Mouse (Mus musculus) embryonic facial prominence, embryonic 12.5 days (tissue): ENCODE results near the gene Xpnpep1. TPM values are rescaled to one million over a fixed set of nuclear protein-coding genes. Genes with fewer than 3 reads are reported as not detected.

ENCODE experiments used
- ATAC-seq: fragments of 200-750 bp; cut with Nextera tagmentation; 2 replicates; pipeline ENCODE4 v1.8.0; 2017; ENCODE audit not compliant: insufficient number of reproducible peaks, insufficient read depth, low FRiP score, low TSS enrichment
- H3K27ac ChIP-seq: fragments of 300-500 bp; sonication (generic); 2 replicates; pipeline ENCODE4 v1.5.1; 2016; ENCODE audit warnings: mild to moderate bottlenecking
- H3K27me3 ChIP-seq: fragments of 300-500 bp; sonication (generic); 2 replicates; pipeline ENCODE4 v1.6.1; 2016; ENCODE audit warnings: mild to moderate bottlenecking, moderate library complexity
- H3K36me3 ChIP-seq: fragments of 300-500 bp; sonication (generic); 2 replicates; pipeline ENCODE4 v1.6.1; 2016; ENCODE audit warnings: mild to moderate bottlenecking
- H3K4me1 ChIP-seq: fragments of 300-500 bp; sonication (generic); 2 replicates; pipeline ENCODE4 v1.6.1; 2016
- H3K4me2 ChIP-seq: fragments of 300-500 bp; sonication (generic); replicated peaks from 2 replicates; pipeline ENCODE4 v1.6.1; 2016; ENCODE audit warnings: mild to moderate bottlenecking, moderate library complexity
- H3K4me3 ChIP-seq: fragments of 300-500 bp; sonication (generic); 2 replicates; pipeline ENCODE4 v1.5.1; 2016; ENCODE audit warnings: mild to moderate bottlenecking
- H3K9ac ChIP-seq: fragments of 300-500 bp; sonication (generic); 2 replicates; pipeline ENCODE4 v1.6.1; 2016; ENCODE audit warnings: mild to moderate bottlenecking, moderate library complexity
- H3K9me3 ChIP-seq: fragments of 300-500 bp; sonication (generic); 2 replicates; pipeline ENCODE4 v1.6.1; 2016; ENCODE audit warnings: mild to moderate bottlenecking, moderate library complexity
- WGBS: fragments of 180-500 bp; shearing (Covaris S2); methylation state at CpG from one replicate; pipeline ENCODE4 v1.1.7; 2016; 5-methylcytosine and 5-hydroxymethylcytosine counted together
- polyA plus RNA-seq: library from polyadenylated mRNA; unstranded; fragments of >200 nt; fragmentation: Nextera tagmentation; extraction: Ambion mirVana; gene quantifications from 2 replicates; pipeline ENCODE4 v1.2.1, GENCODE M21; 2016

Xpnpep1 gene
- polyA plus RNA-seq, 1 experiment from 2014 or later = 167 TPM

DNA sequence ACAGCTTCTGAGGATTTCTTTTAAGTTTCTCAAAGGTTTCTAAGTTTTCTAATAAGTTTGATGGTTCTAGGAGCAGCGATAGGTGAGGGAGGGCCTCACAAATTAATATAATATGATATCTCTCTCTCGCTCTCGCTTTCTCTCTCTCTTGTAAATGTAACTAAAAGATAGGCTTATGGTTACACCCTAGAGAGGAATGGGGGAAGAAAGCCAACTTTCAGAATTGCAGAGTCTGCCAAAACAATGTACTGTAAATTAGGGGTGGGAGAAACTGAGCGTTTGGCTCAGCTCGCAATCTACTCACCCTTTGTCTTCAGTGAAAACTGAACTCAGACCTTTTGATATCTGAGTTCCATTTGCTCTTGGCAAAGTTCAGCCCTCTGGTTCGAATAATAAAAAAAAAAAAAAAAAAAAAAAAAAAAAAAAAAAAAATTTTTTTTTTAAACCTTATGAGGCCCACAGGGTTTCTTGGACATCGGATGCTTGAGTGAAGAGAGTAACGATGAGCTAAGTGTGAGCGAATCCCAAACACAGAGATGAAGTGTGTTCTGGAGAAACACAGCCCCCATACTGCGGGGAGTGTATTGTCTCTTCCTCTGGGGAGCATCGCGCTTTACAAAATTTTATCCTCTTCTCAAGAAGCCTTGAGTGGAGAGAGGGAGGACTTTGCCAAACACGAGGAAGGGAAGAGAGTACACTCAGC is 3.6 kb upstream of the Xpnpep1 start:
- H3K36me3 ChIP-seq = no peaks in the 10 kb centered on the region
- no peak overlapping the region for H3K4me3 ChIP-seq
- no peaks in the 10 kb centered on the region for H3K27me3 ChIP-seq
- no peak overlapping the region for H3K4me2 ChIP-seq
- H3K27ac ChIP-seq = no peak overlapping the region
- peaks cover 6% of the 10 kb centered on the region for H3K4me1 ChIP-seq
- no peak overlapping the region for H3K9ac ChIP-seq
- WGBS = 79% methylated on average over 13 of the region's 13 CpGs
- no peaks in the 10 kb centered on the region for H3K9me3 ChIP-seq
- ATAC-seq = no peak

DNA sequence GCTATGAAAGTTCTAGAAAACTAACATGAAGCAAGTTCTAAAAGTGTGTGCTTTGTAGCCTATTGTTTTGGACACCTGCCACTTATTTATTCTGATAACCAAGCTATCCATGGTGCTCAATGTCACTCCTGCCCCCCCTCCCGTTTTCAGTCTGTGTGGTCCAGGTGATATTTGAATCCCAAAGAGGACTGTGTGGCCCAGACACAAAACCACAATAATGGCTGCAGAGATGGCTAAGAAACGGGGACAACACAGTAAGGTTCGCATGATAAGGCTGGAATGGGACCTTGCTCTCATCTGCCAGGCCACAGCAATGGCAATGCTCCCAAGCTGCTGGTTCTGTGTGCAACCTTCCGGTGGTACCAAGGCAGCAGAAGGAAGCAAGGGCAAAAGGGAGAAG is 1.6 kb upstream of the Xpnpep1 start:
- WGBS = 51% methylated on average over 4 of the region's 4 CpGs
- no peak overlapping the region for H3K4me3 ChIP-seq
- H3K4me1 ChIP-seq = peaks cover 17% of the 10 kb centered on the region
- no peak overlapping the region for H3K4me2 ChIP-seq
- no peak overlapping the region for H3K9ac ChIP-seq
- H3K36me3 ChIP-seq = no peaks in the 10 kb centered on the region
- H3K9me3 ChIP-seq = no peaks in the 10 kb centered on the region
- no peaks in the 10 kb centered on the region for H3K27me3 ChIP-seq
- H3K27ac ChIP-seq = no peak overlapping the region
- no peak for ATAC-seq

DNA sequence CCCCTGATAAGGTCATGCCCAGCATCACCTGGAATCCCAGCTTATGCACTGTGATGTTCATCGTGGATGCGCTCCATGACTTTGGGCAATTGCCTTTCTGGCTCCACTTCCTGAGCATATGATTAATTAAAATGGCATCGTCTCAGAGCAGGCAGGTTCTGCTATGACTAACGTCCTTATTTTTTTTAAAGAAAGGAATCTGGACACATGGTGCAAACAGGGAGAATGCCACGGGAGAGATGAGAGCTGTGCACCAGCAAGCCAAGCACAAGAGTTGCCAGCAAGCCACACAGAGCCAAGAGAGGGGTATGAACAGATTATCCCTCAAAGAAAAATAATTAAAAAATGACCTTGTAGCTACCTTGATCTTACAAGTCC is 1.1 kb upstream of the Xpnpep1 start:
- Histone ChIP-seq H3K4me1 (peaks cover 17% of the 10 kb centered on the region), H3K9ac (no peak overlapping the region), H3K27me3 (no peaks in the 10 kb centered on the region), H3K36me3 (no peaks in the 10 kb centered on the region), H3K9me3 (no peaks in the 10 kb centered on the region), H3K27ac (no peak overlapping the region), H3K4me3 (no peak overlapping the region), H3K4me2 (no peak overlapping the region)
- WGBS = 70% methylated on average over 5 of the region's 5 CpGs
- ATAC-seq = no peak

DNA sequence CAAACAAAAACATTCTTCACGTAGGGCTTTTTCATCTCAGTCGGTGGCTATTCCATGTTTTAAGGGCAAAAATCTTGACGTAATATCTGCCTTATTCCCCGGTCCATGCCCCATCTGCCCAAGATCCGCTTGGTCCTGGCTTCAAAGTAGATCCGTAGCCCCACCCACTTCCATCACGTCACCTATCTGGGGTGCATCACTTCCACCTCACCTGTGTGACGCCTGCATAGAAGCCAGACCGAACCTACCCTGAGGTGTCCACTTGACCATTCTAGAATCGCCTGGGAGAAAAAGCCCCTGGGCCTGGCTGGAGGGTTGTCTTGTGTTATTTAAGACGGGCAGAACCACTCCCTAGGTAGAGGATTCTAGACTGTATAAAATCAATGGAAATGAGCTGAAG is 924 bp downstream of the Xpnpep1 start:
- no peaks in the 10 kb centered on the region for H3K9me3 ChIP-seq
- no peaks in the 10 kb centered on the region for H3K36me3 ChIP-seq
- peak overlapping the region; percentile 70 for H3K27ac ChIP-seq
- peak overlapping the region; percentile 88 for H3K4me3 ChIP-seq
- 35% methylated on average over 11 of the region's 11 CpGs for WGBS
- peak; percentile 57; the same call in 1 of the 2 replicates for ATAC-seq
- peaks cover 17% of the 10 kb centered on the region for H3K4me1 ChIP-seq
- H3K4me2 ChIP-seq = peak overlapping the region; percentile 76
- no peaks in the 10 kb centered on the region for H3K27me3 ChIP-seq
- H3K9ac ChIP-seq = 0 out of 2 replicates have a peak overlapping the region, but pooled peaks have one; percentile 19

DNA sequence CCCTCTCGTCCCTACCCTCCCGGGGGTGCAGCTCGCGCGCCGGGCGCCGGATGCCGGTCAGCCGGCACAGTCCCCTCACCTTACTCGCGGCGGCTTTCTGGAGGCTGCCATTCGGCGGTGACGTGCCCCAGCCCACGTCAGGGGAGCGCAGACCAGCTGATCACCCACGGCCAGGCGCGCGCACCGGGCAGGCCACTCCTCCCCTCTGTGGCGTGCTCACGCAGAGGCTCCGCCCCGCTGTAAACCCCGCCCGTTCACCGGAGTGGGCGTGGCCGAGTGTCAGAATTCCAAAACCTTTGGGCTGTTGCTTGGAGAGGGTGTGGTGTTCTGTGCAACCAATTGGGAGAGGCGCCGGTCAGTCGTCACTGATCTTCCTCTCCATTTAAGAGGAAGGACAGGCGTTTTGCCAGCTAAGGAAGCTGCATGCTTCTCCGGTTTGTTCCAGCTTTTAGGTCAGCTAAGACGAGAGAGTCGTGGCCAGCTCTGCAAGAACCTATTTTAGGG is 1.5 kb downstream of the Xpnpep1 start:
- Histone ChIP-seq H3K27me3 (no peaks in the 10 kb centered on the region), H3K9ac (peak overlapping the region; percentile 94), H3K27ac (peak overlapping the region; percentile 82), H3K36me3 (no peaks in the 10 kb centered on the region), H3K9me3 (no peaks in the 10 kb centered on the region), H3K4me3 (peak overlapping the region; percentile 88), H3K4me2 (peak overlapping the region; percentile 76), H3K4me1 (peaks cover 17% of the 10 kb centered on the region)
- WGBS = under 1% methylated on average over 39 of the region's 39 CpGs
- ATAC-seq = peak; percentile 96

DNA sequence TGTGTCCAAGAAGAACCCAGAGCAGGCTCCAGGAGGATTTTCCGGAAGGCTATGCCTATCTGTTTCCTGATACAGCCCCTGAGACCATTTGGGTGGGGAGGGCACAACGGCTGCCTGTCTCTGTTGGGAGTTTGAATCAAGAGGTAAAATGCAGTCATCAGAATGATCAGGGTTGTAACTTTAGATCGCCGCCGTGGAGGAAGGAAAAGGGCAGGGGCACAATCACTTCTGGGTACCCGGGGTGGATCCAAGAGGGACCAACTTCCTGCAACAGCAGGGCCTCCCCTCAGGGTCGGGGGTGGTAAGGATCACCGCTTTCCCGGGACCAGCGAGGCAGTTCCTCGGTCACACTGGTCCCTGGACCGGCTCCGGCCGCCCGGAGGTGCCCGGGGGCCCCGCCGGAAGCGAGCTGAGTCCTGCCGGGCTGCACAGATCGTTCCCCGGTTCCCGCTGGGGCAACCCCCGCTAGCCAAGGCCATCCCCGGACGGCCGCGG is 2.0 kb downstream of the Xpnpep1 start:
- ATAC-seq = no peak; the same call in 1 of the 2 replicates

DNA sequence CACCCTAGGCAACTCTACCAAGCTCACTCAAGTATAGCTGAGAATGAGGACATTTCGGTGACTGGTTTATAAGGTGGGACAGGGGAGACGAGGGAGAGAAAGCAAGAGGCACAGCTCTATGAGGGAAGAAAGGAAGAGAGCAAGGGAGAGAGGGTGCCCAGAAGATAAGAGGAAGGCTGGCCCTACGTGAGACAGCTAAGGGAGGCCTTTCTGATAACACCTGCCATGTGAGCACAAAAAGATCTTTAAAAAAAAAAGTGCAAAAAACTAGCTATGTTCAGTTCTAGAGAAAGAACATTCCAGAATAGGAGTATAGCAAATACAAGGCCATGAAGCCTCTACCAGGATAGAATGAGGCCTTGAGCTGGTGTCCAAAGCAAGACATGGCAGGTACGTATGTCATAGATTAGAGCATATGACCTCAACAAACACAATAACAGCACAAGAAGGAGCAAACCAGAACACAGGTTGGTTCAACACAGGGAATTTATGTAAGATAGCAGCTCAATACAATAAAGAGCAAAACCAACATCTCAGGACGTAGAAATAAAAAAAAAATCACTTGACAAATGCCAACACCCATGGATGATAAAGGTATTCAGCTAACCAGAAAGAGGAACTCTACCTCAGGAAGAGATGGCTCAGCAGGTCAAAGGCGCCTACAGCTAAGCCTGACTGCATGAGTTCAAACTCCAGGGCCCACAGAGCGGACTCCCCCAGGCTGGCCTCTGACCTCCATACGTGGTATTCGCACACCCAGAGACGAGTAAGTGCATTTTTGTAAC is 6.7 kb downstream of the Xpnpep1 start:
- Histone ChIP-seq H3K4me3 (no peak overlapping the region), H3K27ac (no peak overlapping the region), H3K4me2 (no peak overlapping the region), H3K36me3 (peaks cover 11% of the 10 kb centered on the region; the same call in 1 of the 2 replicates), H3K27me3 (no peaks in the 10 kb centered on the region), H3K9me3 (no peaks in the 10 kb centered on the region), H3K9ac (no peak overlapping the region), H3K4me1 (peaks cover 11% of the 10 kb centered on the region)
- WGBS = 90% methylated on average over 10 of the region's 10 CpGs
- no peak for ATAC-seq

More for the DNA sequence above, 2.0 kb downstream of the Xpnpep1 start:
- Histone ChIP-seq H3K36me3 (no peaks in the 10 kb centered on the region), H3K9ac (peak overlapping the region; percentile 94), H3K4me2 (peak overlapping the region; percentile 76), H3K27me3 (no peaks in the 10 kb centered on the region), H3K4me1 (peaks cover 17% of the 10 kb centered on the region), H3K9me3 (no peaks in the 10 kb centered on the region), H3K27ac (peak overlapping the region; percentile 82), H3K4me3 (peak overlapping the region; percentile 88)
- WGBS = under 1% methylated on average over 28 of the region's 28 CpGs

DNA sequence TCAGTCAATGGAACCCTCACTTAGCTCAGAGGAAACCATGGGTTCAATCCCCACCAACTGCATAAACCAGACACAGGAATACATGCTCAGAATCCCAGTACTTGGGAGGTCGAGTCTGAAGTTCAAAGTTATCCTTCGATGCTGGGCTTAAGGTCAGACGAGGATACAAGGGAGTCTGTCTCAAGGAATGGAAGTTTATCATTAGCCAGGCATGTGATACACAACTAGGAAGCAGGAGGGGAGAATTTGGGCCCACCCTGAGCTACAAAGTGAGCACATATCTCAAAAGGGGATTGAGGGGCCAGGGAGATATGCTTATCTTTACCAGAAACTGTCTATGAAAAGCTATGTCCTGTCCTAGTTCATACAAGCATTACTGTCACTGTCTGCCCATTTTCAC is 7.4 kb downstream of the Xpnpep1 start:
- WGBS = 83% methylated on average over 3 of the region's 3 CpGs
- Histone ChIP-seq H3K9ac (no peak overlapping the region), H3K9me3 (no peaks in the 10 kb centered on the region), H3K27ac (no peak overlapping the region), H3K4me3 (no peak overlapping the region), H3K27me3 (no peaks in the 10 kb centered on the region), H3K36me3 (peaks cover 18% of the 10 kb centered on the region; the same call in 1 of the 2 replicates), H3K4me2 (no peak overlapping the region), H3K4me1 (peaks cover 9% of the 10 kb centered on the region)
- no peak for ATAC-seq

DNA sequence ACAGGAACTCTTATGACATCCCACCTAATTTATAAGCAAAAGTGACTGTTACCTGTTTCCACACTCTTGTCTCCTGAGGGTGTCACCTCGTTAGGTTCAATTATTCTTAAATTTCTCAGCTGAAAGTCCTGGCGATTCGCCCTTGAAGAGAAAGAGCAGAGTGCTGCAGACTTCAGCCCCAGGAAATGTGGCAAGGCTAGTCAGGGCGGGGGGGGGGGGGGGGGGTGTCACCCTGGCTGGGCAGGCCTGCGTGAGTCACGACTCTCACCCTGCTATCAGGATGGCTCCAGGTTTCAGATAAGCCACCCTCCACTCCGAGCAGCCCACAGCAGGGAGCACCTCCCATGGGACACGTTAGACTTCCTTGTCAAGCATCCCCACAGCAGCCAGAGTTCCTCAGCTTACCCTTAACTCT is 8.1 kb downstream of the Xpnpep1 start:
- Histone ChIP-seq H3K9ac (no peak overlapping the region), H3K9me3 (no peaks in the 10 kb centered on the region), H3K27me3 (no peaks in the 10 kb centered on the region), H3K4me2 (no peak overlapping the region), H3K4me1 (peaks cover 3% of the 10 kb centered on the region; the same call in 1 of the 2 replicates), H3K36me3 (peaks cover 20% of the 10 kb centered on the region; the same call in 1 of the 2 replicates), H3K27ac (no peak overlapping the region), H3K4me3 (no peak overlapping the region)
- 75% methylated on average over 8 of the region's 8 CpGs for WGBS
- ATAC-seq = no peak

DNA sequence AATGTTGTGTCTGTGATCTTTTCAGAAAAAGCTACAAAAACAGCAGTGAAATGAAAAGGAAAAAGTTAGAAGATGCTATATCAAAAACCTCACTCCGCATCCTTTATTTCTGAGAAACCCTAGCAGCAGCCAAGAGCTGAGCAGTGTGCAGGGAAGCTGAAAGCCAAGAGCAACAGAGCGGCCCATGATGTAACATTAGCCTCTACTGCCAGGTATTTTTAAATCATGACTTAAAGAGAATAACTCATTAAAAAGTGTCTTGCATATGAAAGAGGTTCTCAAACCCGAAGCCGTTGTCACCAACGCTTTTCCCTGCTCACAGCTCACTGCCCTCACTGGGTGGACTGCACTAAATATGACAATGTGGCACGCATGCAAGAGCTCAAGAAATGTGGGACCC is 9.7 kb downstream of the Xpnpep1 start:
- no peaks in the 10 kb centered on the region for H3K4me1 ChIP-seq
- no peak overlapping the region for H3K27ac ChIP-seq
- no peak overlapping the region for H3K4me2 ChIP-seq
- WGBS = 98% methylated on average over 6 of the region's 6 CpGs
- no peak overlapping the region for H3K4me3 ChIP-seq
- no peak overlapping the region for H3K9ac ChIP-seq
- no peaks in the 10 kb centered on the region for H3K9me3 ChIP-seq
- peaks cover 32% of the 10 kb centered on the region for H3K36me3 ChIP-seq
- no peak for ATAC-seq
- H3K27me3 ChIP-seq = no peaks in the 10 kb centered on the region

DNA sequence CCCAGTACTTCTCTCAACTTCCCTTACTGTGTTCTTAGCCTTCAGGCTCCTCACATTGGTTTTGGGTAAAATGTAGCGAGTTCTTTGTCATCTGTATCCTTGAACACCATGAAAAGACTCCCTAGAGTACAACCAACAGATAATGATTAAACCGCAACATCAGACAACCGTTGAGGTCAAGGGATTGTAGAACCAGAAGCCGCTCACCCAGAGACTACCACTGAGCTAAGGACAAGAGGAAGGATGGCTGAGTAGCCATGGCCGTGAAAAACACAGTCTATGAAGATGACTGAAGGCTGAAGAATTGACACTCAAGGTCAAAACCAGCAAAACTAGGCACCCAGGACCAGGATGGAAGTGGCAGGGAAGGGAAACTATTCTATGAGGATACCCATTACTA is 10.3 kb downstream of the Xpnpep1 start:
- no peak for ATAC-seq
- Histone ChIP-seq H3K36me3 (peaks cover 38% of the 10 kb centered on the region), H3K4me1 (no peaks in the 10 kb centered on the region), H3K9ac (no peak overlapping the region), H3K4me2 (no peak overlapping the region), H3K27me3 (no peaks in the 10 kb centered on the region), H3K27ac (no peak overlapping the region), H3K4me3 (no peak overlapping the region), H3K9me3 (no peaks in the 10 kb centered on the region)
- 95% methylated on average over 5 of the region's 5 CpGs for WGBS
